22 mouse cellular contexts compared by ENCODE assay signal in genomic region chr4:138223623-138224022, GRCm38 (mm10). TPM values are rescaled to one million over a fixed set of nuclear protein-coding genes. Genes with fewer than 3 reads are reported as not detected.
DNase-seq lines count a peak whose midpoint lies in the region; ATAC-seq lines count a peak whose summit lies in the region.
"Had no signal": no experiment of that assay in that cellular context is flagged by ENCODE, and none has a peak within 500 bp of the region (broad histone marks: within the 10 kb centered on the region; RNA-seq: fewer than 3 reads in every experiment).

No protein-coding gene starts in this region.

- peak; percentile 25 for ATAC-seq in activated CD4-positive, CD25-positive, alpha-beta regulatory T cell, adult 4 months
- ATAC-seq in inflammation-experienced regulatory T-cells, adult 6 months = peak; percentile 44
- no peak for ATAC-seq in liver, embryonic 11.5 days (replicated peaks; ENCODE audit: low FRiP score)
- ATAC-seq: forebrain, embryonic 13.5 days; forebrain, postnatal 0 days; intestine, postnatal 0 days had no signal

- intact Hi-C loops in gastrocnemius, postnatal 14 days (cut with DNase I; ENCODE audit: low total_unique reads) = no loop called here

- WGBS in liver, embryonic 11.5 days = 86% methylated on average over 10 of the region's 10 CpGs

- H3K4me3 ChIP-seq in liver, embryonic 11.5 days (ENCODE audit: low read depth, low read length) = no peak overlapping the region
- H3K4me3 ChIP-seq: embryonic facial prominence, embryonic 13.5 days; forebrain, embryonic 13.5 days; heart, embryonic 10.5 days; hindbrain, embryonic 13.5 days had no signal

- no peak overlapping the region for H3K27ac ChIP-seq in liver, embryonic 11.5 days (ENCODE audit: low read depth, low read length)
- H3K27ac ChIP-seq: embryonic facial prominence, embryonic 13.5 days; forebrain, embryonic 13.5 days; heart, embryonic 10.5 days; hindbrain, embryonic 13.5 days had no signal

- H3K9ac ChIP-seq in liver, embryonic 11.5 days (ENCODE audit: low read depth, low read length) = no peak overlapping the region
- H3K9ac ChIP-seq: embryonic facial prominence, embryonic 13.5 days; forebrain, embryonic 13.5 days; forebrain, postnatal 0 days; hindbrain, embryonic 13.5 days had no signal

- H3K27me3 ChIP-seq in liver, embryonic 11.5 days (replicated peaks; ENCODE audit: control insufficient read depth, insufficient read depth, low read length) = no peaks in the 10 kb centered on the region
- H3K27me3 ChIP-seq: embryonic facial prominence, embryonic 13.5 days; forebrain, embryonic 13.5 days; hindbrain, embryonic 13.5 days had no signal

- peaks cover 48% of the 10 kb centered on the region for H3K36me3 ChIP-seq in liver, embryonic 11.5 days (ENCODE audit: control insufficient read depth, insufficient read depth, low read length)

- peaks cover 27% of the 10 kb centered on the region for H3K4me1 ChIP-seq in liver, embryonic 11.5 days (replicated peaks; ENCODE audit: control insufficient read depth, insufficient read depth, low read length)

- no peak overlapping the region for H3K4me2 ChIP-seq in liver, embryonic 11.5 days
- H3K4me2 ChIP-seq: embryonic facial prominence, embryonic 13.5 days; forebrain, embryonic 13.5 days; hindbrain, embryonic 13.5 days had no signal

- no peaks in the 10 kb centered on the region for H3K9me3 ChIP-seq in liver, embryonic 11.5 days (ENCODE audit: control insufficient read depth, low read length)
- H3K9me3 ChIP-seq: embryonic facial prominence, embryonic 13.5 days; forebrain, embryonic 13.5 days; G1E; heart, embryonic 10.5 days; hindbrain, embryonic 13.5 days had no signal

- DNase-seq in 416B (ENCODE audit: low read depth) = peak; percentile 78
- peak; percentile 43 for DNase-seq in CD4-positive helper T cell, adult 2 months (ENCODE audit: low read depth, low spot score)
- DNase-seq in B cell, adult 2 months = no peak
- DNase-seq in liver, embryonic 11.5 days (ENCODE audit: low spot score) = no peak
- no peak for DNase-seq in gastrocnemius, postnatal 14 days
- DNase-seq: adrenal gland, postnatal 14 days; cerebellum, adult 11-12 months; cerebellum, adult 9-10 months; cerebellum, postnatal 25 days; forebrain, postnatal 0 days; gastrocnemius, postnatal 25 days; heart, adult 18-20 months; heart, postnatal 10 days had no signal

RNA-seq across cellular contexts. Expression of gene Hp1bp3, which starts 7.5 kb away (rescaled TPM):
- polyA plus RNA-seq in activated CD4-positive, CD25-positive, alpha-beta regulatory T cell, adult 4 months (2017; shearing (Covaris generic)) = 100 to 1,000 TPM; 130 to 146 TPM
- 100 to 1,000 TPM; 144 to 154 (median 152) TPM for polyA plus RNA-seq in inflammation-experienced regulatory T-cells, adult 6 months (2017; shearing (Covaris generic))
- polyA plus RNA-seq in liver, embryonic 11.5 days (2014; fragmentation: Nextera tagmentation; extraction: Ambion mirVana) = 78.3 and 80.4 TPM in 2 replicates
- 10 to 100 TPM; 49.4 to 49.6 TPM for total RNA-seq in gastrocnemius, postnatal 14 days (2021)

RNA-seq across cellular contexts. Expression of gene Sh2d5, which starts 26.6 kb away (rescaled TPM):
- polyA plus RNA-seq in activated CD4-positive, CD25-positive, alpha-beta regulatory T cell, adult 4 months (2017; shearing (Covaris generic)) = under 1 TPM in 1 of 2 experiments, not detected in 1; 0.17 TPM
- polyA plus RNA-seq in inflammation-experienced regulatory T-cells, adult 6 months (2017; shearing (Covaris generic)) = under 1 TPM; 0.16 to 0.53 (median 0.21) TPM
- polyA plus RNA-seq in liver, embryonic 11.5 days (2014; fragmentation: Nextera tagmentation; extraction: Ambion mirVana) = 0.81 and 0.99 TPM in 2 replicates
- not detected for total RNA-seq in gastrocnemius, postnatal 14 days (2021)
- total RNA-seq: heart, adult 18-20 months had no signal

RNA-seq across cellular contexts. Expression of gene Kif17, which starts 26.6 kb away (rescaled TPM):
- polyA plus RNA-seq in activated CD4-positive, CD25-positive, alpha-beta regulatory T cell, adult 4 months (2017; shearing (Covaris generic)) = not detected
- polyA plus RNA-seq in inflammation-experienced regulatory T-cells, adult 6 months (2017; shearing (Covaris generic)) = not detected
- 0.34 and 0.58 TPM in 2 replicates for polyA plus RNA-seq in liver, embryonic 11.5 days (2014; fragmentation: Nextera tagmentation; extraction: Ambion mirVana)
- total RNA-seq in gastrocnemius, postnatal 14 days (2021) = not detected
- total RNA-seq: gastrocnemius, adult 18-20 months; gastrocnemius, postnatal 25 days had no signal

Comparison
In these comparisons a context has a peak if more than half of its experiments do, and no peak if none do; other contexts are left out.
1. DNase-seq: peak in 416B (single experiment) and CD4-positive helper T cell, adult 2 months (single experiment); none in B cell, adult 2 months (0 of 2), liver, embryonic 11.5 days (single experiment) and gastrocnemius, postnatal 14 days (single experiment).